ENCODE assay signal across 24 mouse cellular contexts in genomic region chr5:125400903-125401302, GRCm38 (mm10). TPM values are rescaled to one million over a fixed set of nuclear protein-coding genes. Genes with fewer than 3 reads are reported as not detected.
DNase-seq lines count a peak whose midpoint lies in the region; ATAC-seq and TF ChIP-seq lines count a peak whose summit lies in the region.
"Had no signal": no experiment of that assay in that cellular context is flagged by ENCODE, and none has a peak within 500 bp of the region (broad histone marks: within the 10 kb centered on the region; RNA-seq: fewer than 3 reads in every experiment).

No protein-coding gene starts in this region.

- no peak for TF ChIP-seq EP300 in heart, postnatal 0 days (IDR thresholded peaks at IDR 0.05; ENCODE audit: low read depth)
- TF ChIP-seq EP300 in lung, postnatal 0 days (IDR thresholded peaks at IDR 0.05), result no peak
- TF ChIP-seq EP300 in CH12.LX (IDR thresholded peaks at IDR 0.05; ENCODE audit: low read length), result no peak

- TF ChIP-seq POLR2A in CH12.LX (IDR thresholded peaks at IDR 0.05; ENCODE audit: low read depth, low read length), result no peak
- no peak for TF ChIP-seq POLR2A in thymus, adult 2 months (IDR thresholded peaks at IDR 0.05; ENCODE audit: control insufficient read depth, extremely low read depth, insufficient read depth, low read length, poor library complexity)

- in situ Hi-C loops in CH12.LX (cut with MboI; ENCODE audit: low pct_ligation_motif_present, low pct_unique_long_range_greater_than_20kb, low sequenced_read_pairs), result no loop called here

- H3K9me3 ChIP-seq in heart, postnatal 0 days (replicated peaks; ENCODE audit: control insufficient read depth, low read length), result no peaks in the 10 kb centered on the region
- H3K9me3 ChIP-seq in heart, embryonic 12.5 days (replicated peaks), result no peaks in the 10 kb centered on the region
- H3K9me3 ChIP-seq in lung, postnatal 0 days (ENCODE audit: low read length), result no peaks in the 10 kb centered on the region
- H3K9me3 ChIP-seq in CH12.LX (replicated peaks; ENCODE audit: low read length), result no peaks in the 10 kb centered on the region
- H3K9me3 ChIP-seq: embryonic facial prominence, embryonic 12.5 days; forebrain, embryonic 13.5 days; G1E; liver, embryonic 12.5 days; midbrain, embryonic 15.5 days had no signal

- no peak for DNase-seq in heart, postnatal 0 days (ENCODE audit: low spot score)
- DNase-seq in lung, postnatal 0 days (ENCODE audit: low spot score), result no peak
- no peak for DNase-seq in lung, postnatal 25 days (ENCODE audit: low spot score)
- DNase-seq in CH12.LX (ENCODE audit: extremely low read depth) (no peak), NIH3T3 (ENCODE audit: low read depth) (peak; percentile 67)
- DNase-seq in thymus, adult 2 months, result no peak
- DNase-seq: adrenal gland, adult 8-10 months; B cell, adult 2 months; cerebellum, adult 9-11 months; gastrocnemius, postnatal 14 days; heart, postnatal 10 days; lung, embryonic 14.5 days; right cerebral cortex, postnatal 14 days; spleen, adult 18-20 months; thymus, postnatal 4 days had no signal

- H3K79me2 ChIP-seq in CH12.LX (replicated peaks; ENCODE audit: control insufficient read depth, extremely low read depth, insufficient read depth, poor library complexity, severe bottlenecking), result no peaks in the 10 kb centered on the region

- H3K36me3 ChIP-seq in heart, postnatal 0 days (replicated peaks; ENCODE audit: control insufficient read depth, insufficient read depth, low read length), result no peaks in the 10 kb centered on the region
- H3K36me3 ChIP-seq in heart, embryonic 12.5 days, result no peaks in the 10 kb centered on the region
- H3K36me3 ChIP-seq in lung, postnatal 0 days (ENCODE audit: insufficient read depth, low read length), result no peaks in the 10 kb centered on the region
- H3K36me3 ChIP-seq in CH12.LX (replicated peaks in 1 of 2; ENCODE audit: control insufficient read depth in 1 of 2, insufficient read depth in 1 of 2, low read length in 1 of 2), result no peaks in the 10 kb centered on the region
- no peaks in the 10 kb centered on the region for H3K36me3 ChIP-seq in thymus, adult 2 months (ENCODE audit: control insufficient read depth, insufficient read depth, low read length)
- H3K36me3 ChIP-seq: embryonic facial prominence, embryonic 12.5 days; G1E; liver, embryonic 12.5 days; midbrain, embryonic 15.5 days had no signal

- dilution Hi-C loops in CH12.LX (cut with MboI; ENCODE audit: extremely low pct_ligation_motif_present, extremely low pct_unique_long_range_greater_than_20kb, low sequenced_read_pairs), result no loop called here

- no peak overlapping the region for H3K4me2 ChIP-seq in heart, postnatal 0 days (ENCODE audit: low read depth, low read length)
- H3K4me2 ChIP-seq in heart, embryonic 12.5 days, result no peak overlapping the region
- H3K4me2 ChIP-seq in lung, postnatal 0 days (replicated peaks; ENCODE audit: low read depth, low read length), result no peak overlapping the region
- peak overlapping the region; percentile 15 for H3K4me2 ChIP-seq in CH12.LX (ENCODE audit: insufficient read depth, low read depth, poor library complexity, severe bottlenecking)
- H3K4me2 ChIP-seq: embryonic facial prominence, embryonic 12.5 days; forebrain, embryonic 13.5 days; liver, embryonic 12.5 days; lung, embryonic 14.5 days; midbrain, embryonic 15.5 days had no signal

- H3K27me3 ChIP-seq in heart, postnatal 0 days (ENCODE audit: control insufficient read depth, insufficient read depth, low read length), result no peaks in the 10 kb centered on the region
- peaks cover 5% of the 10 kb centered on the region; the same call in 1 of the 2 replicates for H3K27me3 ChIP-seq in heart, embryonic 12.5 days (replicated peaks)
- no peaks in the 10 kb centered on the region for H3K27me3 ChIP-seq in lung, postnatal 0 days (replicated peaks; ENCODE audit: insufficient read depth, low read length)
- H3K27me3 ChIP-seq in CH12.LX (replicated peaks), result no peaks in the 10 kb centered on the region
- no peaks in the 10 kb centered on the region for H3K27me3 ChIP-seq in thymus, adult 2 months (ENCODE audit: control insufficient read depth, insufficient read depth, low read length)
- H3K27me3 ChIP-seq: embryonic facial prominence, embryonic 12.5 days; forebrain, embryonic 13.5 days; midbrain, embryonic 15.5 days had no signal

- H3K4me3 ChIP-seq in heart, postnatal 0 days (ENCODE audit: low read depth, low read length), result no peak overlapping the region
- no peak overlapping the region for H3K4me3 ChIP-seq in heart, embryonic 12.5 days
- H3K4me3 ChIP-seq in lung, postnatal 0 days (ENCODE audit: low read depth, low read length), result no peak overlapping the region
- peak overlapping the region in 1 of 3 experiments; percentile 31 for H3K4me3 ChIP-seq in CH12.LX (replicated peaks in 1 of 3; ENCODE audit: low read depth in 2 of 3, low read length in 2 of 3, poor library complexity in 1 of 3)
- no peak overlapping the region for H3K4me3 ChIP-seq in thymus, adult 2 months (ENCODE audit: control insufficient read depth, insufficient read depth, low read length)
- H3K4me3 ChIP-seq: embryonic facial prominence, embryonic 12.5 days; erythroblast, embryonic 14.5 days; forebrain, embryonic 13.5 days; liver, embryonic 12.5 days; midbrain, embryonic 15.5 days had no signal

- H3K27ac ChIP-seq in heart, postnatal 0 days (ENCODE audit: low read depth), result no peak overlapping the region
- no peak overlapping the region for H3K27ac ChIP-seq in heart, embryonic 12.5 days (ENCODE audit: poor library complexity, severe bottlenecking)
- no peak overlapping the region for H3K27ac ChIP-seq in lung, postnatal 0 days (ENCODE audit: low read length)
- H3K27ac ChIP-seq in CH12.LX (ENCODE audit: insufficient read depth, low read depth), result no peak overlapping the region
- no peak overlapping the region for H3K27ac ChIP-seq in thymus, adult 2 months (ENCODE audit: control insufficient read depth, insufficient read depth, low read length)
- H3K27ac ChIP-seq: embryonic facial prominence, embryonic 12.5 days; forebrain, embryonic 13.5 days; liver, embryonic 12.5 days; midbrain, embryonic 15.5 days had no signal

- no peak overlapping the region for H3K9ac ChIP-seq in heart, postnatal 0 days (replicated peaks; ENCODE audit: low read depth, low read length)
- H3K9ac ChIP-seq in heart, embryonic 12.5 days, result no peak overlapping the region
- H3K9ac ChIP-seq in lung, postnatal 0 days (replicated peaks; ENCODE audit: low read depth), result no peak overlapping the region
- H3K9ac ChIP-seq in CH12.LX (ENCODE audit: insufficient read depth, low read depth), result no peak overlapping the region
- H3K9ac ChIP-seq: embryonic facial prominence, embryonic 12.5 days; forebrain, embryonic 13.5 days; liver, embryonic 12.5 days; lung, embryonic 14.5 days; midbrain, embryonic 15.5 days had no signal

- 0 out of 2 replicates have a peak, but pooled peaks cover 3% of the 10 kb centered on the region for H3K4me1 ChIP-seq in heart, postnatal 0 days (ENCODE audit: control insufficient read depth, insufficient read depth)
- H3K4me1 ChIP-seq in heart, embryonic 12.5 days (replicated peaks), result 0 out of 2 replicates have a peak, but pooled peaks cover 3% of the 10 kb centered on the region
- H3K4me1 ChIP-seq in lung, postnatal 0 days (ENCODE audit: insufficient read depth, low read depth, low read length), result peaks cover 6% of the 10 kb centered on the region; the same call in 1 of the 2 replicates
- peaks cover 0 to 3% of the 10 kb centered on the region in 2 experiments; a peak in 2 of 4 replicates for H3K4me1 ChIP-seq in CH12.LX (ENCODE audit: control insufficient read depth in 1 of 2, insufficient read depth in 2 of 2)
- H3K4me1 ChIP-seq in thymus, adult 2 months (replicated peaks; ENCODE audit: control insufficient read depth, insufficient read depth, low read length), result peaks cover 10% of the 10 kb centered on the region; the same call in 1 of the 2 replicates
- H3K4me1 ChIP-seq: embryonic facial prominence, embryonic 12.5 days; forebrain, embryonic 13.5 days had no signal

- TF ChIP-seq RAD21 in CH12.LX (IDR thresholded peaks at IDR 0.05; ENCODE audit: low read depth, low read length), result no peak

- TF ChIP-seq CTCF in heart, postnatal 0 days (IDR thresholded peaks at IDR 0.05; ENCODE audit: low read depth), result peak; percentile 18; the same call in 1 of the 2 replicates
- TF ChIP-seq CTCF in lung, postnatal 0 days (IDR thresholded peaks at IDR 0.05), result peak; percentile 25
- TF ChIP-seq CTCF in CH12.LX (conservative IDR thresholded peaks at IDR 0.05 in 1 of 2, IDR thresholded peaks at IDR 0.05 in 1 of 2; ENCODE audit: low read depth in 2 of 2, low read length in 2 of 2), result no peak
- no peak for TF ChIP-seq CTCF in thymus, adult 2 months (IDR thresholded peaks at IDR 0.05; ENCODE audit: borderline replicate concordance, control insufficient read depth, extremely low read depth, insufficient read depth, low read length, poor library complexity)

- 49% methylated on average over 7 of the region's 7 CpGs for WGBS in heart, postnatal 0 days
- 41% methylated on average over 7 of the region's 7 CpGs for WGBS in heart, embryonic 12.5 days
- 31% methylated on average over 7 of the region's 7 CpGs for WGBS in lung, postnatal 0 days
- WGBS in thymus, adult 2 months, result 86% methylated on average over 7 of the region's 7 CpGs

- no peak for ATAC-seq in heart, postnatal 0 days (ENCODE audit: insufficient read depth, low read depth)
- ATAC-seq in heart, embryonic 12.5 days (ENCODE audit: insufficient number of reproducible peaks, low FRiP score), result no peak
- ATAC-seq in lung, postnatal 0 days, result no peak
- ATAC-seq in megakaryocyte-erythroid progenitor cell, adult 5-6 weeks (replicated peaks; ENCODE audit: low FRiP score, low TSS enrichment, poor library complexity, severe bottlenecking), result no peak
- ATAC-seq: forebrain, embryonic 13.5 days; liver, embryonic 12.5 days; midbrain, embryonic 15.5 days had no signal

RNA-seq across cellular contexts. Expression of gene Ubc, which starts 10.9 kb away (rescaled TPM):
- total RNA-seq in heart, postnatal 0 days (2014; rRNA removed; ENCODE audit: low replicate concordance), result 889 and 1,003 TPM in 2 replicates
- polyA plus RNA-seq in heart, postnatal 0 days (2015; fragmentation: Nextera tagmentation; extraction: Ambion mirVana), result 742 and 892 TPM in 2 replicates
- polyA plus RNA-seq in heart, embryonic 12.5 days (2016; fragmentation: Nextera tagmentation; extraction: Ambion mirVana), result 840 and 852 TPM in 2 replicates
- 751 and 865 TPM in 2 replicates for polyA plus RNA-seq in lung, postnatal 0 days (2015; fragmentation: Nextera tagmentation; extraction: Ambion mirVana)
- total RNA-seq in CH12.LX (2012; rRNA removed) (466 and 486 TPM in 2 replicates), CH12.LX (2014; rRNA removed) (650 and 656 TPM in 2 replicates)
- 687 and 803 TPM in 2 replicates for polyA plus RNA-seq in CH12.LX (2012; ENCODE audit: insufficient read length, low read depth)
- total RNA-seq in megakaryocyte-erythroid progenitor cell, adult 5-6 weeks (2014; fragmentation: Nextera tagmentation), result 110 and 133 TPM in 2 replicates
- 202 and 258 TPM in 2 replicates for total RNA-seq in megakaryocyte-erythroid progenitor cell, adult 5-6 weeks (2017)
- polyA plus RNA-seq in thymus, adult 2 months (2012; rRNA removed), result 585 and 598 TPM in 2 replicates

RNA-seq across cellular contexts. Expression of gene Gm10382, which starts 11.8 kb away (rescaled TPM):
- not detected in 2 replicates for total RNA-seq in heart, postnatal 0 days (2014; rRNA removed; ENCODE audit: low replicate concordance)
- polyA plus RNA-seq in heart, postnatal 0 days (2015; fragmentation: Nextera tagmentation; extraction: Ambion mirVana), result 0.32 and 0.78 TPM in 2 replicates
- polyA plus RNA-seq in heart, embryonic 12.5 days (2016; fragmentation: Nextera tagmentation; extraction: Ambion mirVana), result 0.28 and 0.67 TPM in 2 replicates
- 0.63 and 0.77 TPM in 2 replicates for polyA plus RNA-seq in lung, postnatal 0 days (2015; fragmentation: Nextera tagmentation; extraction: Ambion mirVana)
- total RNA-seq in CH12.LX (2012; rRNA removed), result 0.59 and 0.80 TPM in 2 replicates
- not detected in 2 replicates for total RNA-seq in CH12.LX (2014; rRNA removed)
- polyA plus RNA-seq in CH12.LX (2012; ENCODE audit: insufficient read length, low read depth), result 0.87 and 1.1 TPM in 2 replicates
- not detected in 2 replicates for total RNA-seq in megakaryocyte-erythroid progenitor cell, adult 5-6 weeks (2014; fragmentation: Nextera tagmentation)
- total RNA-seq in megakaryocyte-erythroid progenitor cell, adult 5-6 weeks (2017), result 0.56 TPM in 1 of 2 replicates, not detected in the other
- 0.18 TPM in 1 of 2 replicates, not detected in the other for polyA plus RNA-seq in thymus, adult 2 months (2012; rRNA removed)
- total RNA-seq: G1E; gastrocnemius, postnatal 14 days; heart, adult 8-10 months; heart, postnatal 10 days had no signal

RNA-seq across cellular contexts. Expression of gene Dhx37, which starts 33.0 kb away (rescaled TPM):
- 5.9 and 16.2 TPM in 2 replicates for total RNA-seq in heart, postnatal 0 days (2014; rRNA removed; ENCODE audit: low replicate concordance)
- 5.5 and 6.8 TPM in 2 replicates for polyA plus RNA-seq in heart, postnatal 0 days (2015; fragmentation: Nextera tagmentation; extraction: Ambion mirVana)
- 11.0 and 11.4 TPM in 2 replicates for polyA plus RNA-seq in heart, embryonic 12.5 days (2016; fragmentation: Nextera tagmentation; extraction: Ambion mirVana)
- polyA plus RNA-seq in lung, postnatal 0 days (2015; fragmentation: Nextera tagmentation; extraction: Ambion mirVana), result 4.3 and 5.9 TPM in 2 replicates
- total RNA-seq in CH12.LX (2012; rRNA removed) (21.0 and 23.8 TPM in 2 replicates), CH12.LX (2014; rRNA removed) (22.7 and 26.0 TPM in 2 replicates)
- 33.0 and 36.9 TPM in 2 replicates for polyA plus RNA-seq in CH12.LX (2012; ENCODE audit: insufficient read length, low read depth)
- total RNA-seq in megakaryocyte-erythroid progenitor cell, adult 5-6 weeks (2014; fragmentation: Nextera tagmentation), result 21.2 and 34.5 TPM in 2 replicates
- 69.0 and 83.7 TPM in 2 replicates for total RNA-seq in megakaryocyte-erythroid progenitor cell, adult 5-6 weeks (2017)
- polyA plus RNA-seq in thymus, adult 2 months (2012; rRNA removed), result 31.7 and 32.4 TPM in 2 replicates

RNA-seq across cellular contexts. Expression of gene Bri3bp, which starts 40.5 kb away (rescaled TPM):
- 27.8 and 41.5 TPM in 2 replicates for total RNA-seq in heart, postnatal 0 days (2014; rRNA removed; ENCODE audit: low replicate concordance)
- 59.2 and 65.8 TPM in 2 replicates for polyA plus RNA-seq in heart, postnatal 0 days (2015; fragmentation: Nextera tagmentation; extraction: Ambion mirVana)
- polyA plus RNA-seq in heart, embryonic 12.5 days (2016; fragmentation: Nextera tagmentation; extraction: Ambion mirVana), result 41.8 and 49.3 TPM in 2 replicates
- 12.8 and 13.3 TPM in 2 replicates for polyA plus RNA-seq in lung, postnatal 0 days (2015; fragmentation: Nextera tagmentation; extraction: Ambion mirVana)
- total RNA-seq in CH12.LX (2012; rRNA removed), result 48.4 and 49.6 TPM in 2 replicates
- 30.1 and 37.7 TPM in 2 replicates for total RNA-seq in CH12.LX (2014; rRNA removed)
- polyA plus RNA-seq in CH12.LX (2012; ENCODE audit: insufficient read length, low read depth), result 147 and 164 TPM in 2 replicates
- total RNA-seq in megakaryocyte-erythroid progenitor cell, adult 5-6 weeks (2014; fragmentation: Nextera tagmentation), result 37.4 and 77.0 TPM in 2 replicates
- total RNA-seq in megakaryocyte-erythroid progenitor cell, adult 5-6 weeks (2017), result 28.5 and 31.3 TPM in 2 replicates
- 22.7 and 26.4 TPM in 2 replicates for polyA plus RNA-seq in thymus, adult 2 months (2012; rRNA removed)

Comparison
In these comparisons a context has a peak if more than half of its experiments do, and no peak if none do; other contexts are left out.
1. CTCF ChIP-seq: peak in heart, postnatal 0 days (single experiment) and lung, postnatal 0 days (single experiment); none in CH12.LX (0 of 2) and thymus, adult 2 months (single experiment).